ENCODE assay signal across 9 mouse cellular contexts in the genomic region with DNA sequence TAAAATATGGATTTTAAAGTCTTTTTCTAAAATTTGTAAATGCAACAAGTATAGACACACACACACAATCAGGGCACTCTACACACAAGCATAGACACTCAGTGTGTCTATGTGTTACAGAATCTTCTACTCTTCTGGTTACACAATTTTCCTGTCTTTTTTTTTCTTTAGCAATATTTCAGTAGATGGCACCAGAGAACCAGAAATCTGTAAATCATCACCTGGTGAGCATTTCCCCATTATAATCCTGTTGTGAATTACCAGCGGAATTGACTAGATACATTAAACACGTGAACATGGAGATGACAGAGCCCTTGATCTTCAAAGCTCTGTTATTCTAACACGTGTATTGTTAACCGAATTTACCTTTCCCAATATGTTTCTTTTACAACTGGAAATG. TPM values are rescaled to one million over a fixed set of nuclear protein-coding genes. Genes with fewer than 3 reads are reported as not detected.
DNase-seq lines count a peak whose midpoint lies in the region; ATAC-seq and TF ChIP-seq lines count a peak whose summit lies in the region.
"Had no signal": no experiment of that assay in that cellular context is flagged by ENCODE, and none has a peak within 500 bp of the region (broad histone marks: within the 10 kb centered on the region; RNA-seq: fewer than 3 reads in every experiment).

No protein-coding gene starts in this region.

- ATAC-seq in intestine, postnatal 0 days = no peak
- ATAC-seq in intestine, embryonic 15.5 days = no peak
- ATAC-seq in megakaryocyte, adult 5-6 weeks (ENCODE audit: poor library complexity, severe bottlenecking) = peak; percentile 63

- no peak overlapping the region for H3K4me2 ChIP-seq in intestine, postnatal 0 days (replicated peaks; ENCODE audit: low read depth)
- no peak overlapping the region for H3K4me2 ChIP-seq in intestine, embryonic 15.5 days (replicated peaks)
- H3K4me2 ChIP-seq: liver, embryonic 15.5 days had no signal

- H3K4me1 ChIP-seq in intestine, postnatal 0 days (replicated peaks; ENCODE audit: control insufficient read depth, insufficient read depth, low read length) = no peaks in the 10 kb centered on the region
- H3K4me1 ChIP-seq in intestine, embryonic 15.5 days (replicated peaks) = no peaks in the 10 kb centered on the region
- H3K4me1 ChIP-seq: liver, embryonic 15.5 days had no signal

- WGBS in intestine, postnatal 0 days = 53% methylated on average over 4 of the region's 4 CpGs
- WGBS in intestine, embryonic 15.5 days = 55% methylated on average over 4 of the region's 4 CpGs

- DNase-seq in A20 (ENCODE audit: low read depth, low spot score) (peak; percentile 66), MN1 (ENCODE audit: low spot score) (peak; percentile 39)
- no peak for DNase-seq in adrenal gland, postnatal 25 days
- DNase-seq in left cerebral cortex, adult 18-20 months (ENCODE audit: low spot score in 2 of 2) = no peak

- no peaks in the 10 kb centered on the region for H3K27me3 ChIP-seq in intestine, postnatal 0 days (replicated peaks; ENCODE audit: control insufficient read depth, insufficient read depth, low read length)
- H3K27me3 ChIP-seq in intestine, embryonic 15.5 days (replicated peaks) = no peaks in the 10 kb centered on the region
- H3K27me3 ChIP-seq: liver, embryonic 15.5 days had no signal

- H3K4me3 ChIP-seq in intestine, postnatal 0 days (ENCODE audit: low read depth, low read length) = no peak overlapping the region
- H3K4me3 ChIP-seq in intestine, embryonic 15.5 days (replicated peaks) = no peak overlapping the region
- H3K4me3 ChIP-seq: erythroblast, embryonic 14.5 days; liver, embryonic 15.5 days had no signal

- no peaks in the 10 kb centered on the region for H3K9me3 ChIP-seq in intestine, postnatal 0 days (ENCODE audit: control insufficient read depth)
- no peaks in the 10 kb centered on the region for H3K9me3 ChIP-seq in intestine, embryonic 15.5 days
- H3K9me3 ChIP-seq: liver, embryonic 15.5 days had no signal

- TF ChIP-seq CTCF in intestine, postnatal 0 days (IDR thresholded peaks at IDR 0.05; ENCODE audit: low read depth) = peak; percentile 32; the same call in 1 of the 2 replicates

- no peak overlapping the region for H3K9ac ChIP-seq in intestine, postnatal 0 days (ENCODE audit: low read depth, low read length)
- no peak overlapping the region for H3K9ac ChIP-seq in intestine, embryonic 15.5 days
- H3K9ac ChIP-seq: liver, embryonic 15.5 days had no signal

- H3K36me3 ChIP-seq in intestine, postnatal 0 days (ENCODE audit: control insufficient read depth, insufficient read depth) = no peaks in the 10 kb centered on the region
- H3K36me3 ChIP-seq in intestine, embryonic 15.5 days = no peaks in the 10 kb centered on the region
- H3K36me3 ChIP-seq: liver, embryonic 15.5 days had no signal

- H3K27ac ChIP-seq in intestine, postnatal 0 days (ENCODE audit: low read depth, low read length) = no peak overlapping the region
- H3K27ac ChIP-seq in intestine, embryonic 15.5 days = no peak overlapping the region
- H3K27ac ChIP-seq: liver, embryonic 15.5 days had no signal

RNA-seq across cellular contexts. Expression of gene Ptprc, which starts 45.4 kb away (rescaled TPM):
- 3.3 and 3.6 TPM in 2 replicates for polyA plus RNA-seq in intestine, postnatal 0 days (2015; fragmentation: Nextera tagmentation; extraction: Ambion mirVana)
- 5.5 and 6.3 TPM in 2 replicates for polyA plus RNA-seq in intestine, embryonic 15.5 days (2015; fragmentation: Nextera tagmentation; extraction: Ambion mirVana)
- total RNA-seq in megakaryocyte, adult 5-6 weeks (2015) = 547 TPM in 2 replicates
- 704 and 786 TPM in 2 replicates for total RNA-seq in megakaryocyte, adult 5-6 weeks (2017)
- total RNA-seq in adrenal gland, postnatal 25 days (2021) = 5.3 and 5.7 TPM in 2 replicates
- total RNA-seq in left cerebral cortex, adult 18-20 months (2021) = 1 to 10 TPM; 2.4 to 2.5 TPM
- polyA plus RNA-seq: erythroblast, embryonic 14.5 days had no signal

Comparison
In these comparisons a context has a peak if more than half of its experiments do, and no peak if none do; other contexts are left out.
1. DNase-seq: peak in A20 (single experiment) and MN1 (single experiment); none in adrenal gland, postnatal 25 days (single experiment) and left cerebral cortex, adult 18-20 months (0 of 2).
2. RNA of gene Ptprc, which starts 45.4 kb away (total RNA-seq): 547 to 786 TPM in megakaryocyte, adult 5-6 weeks; 5.3 to 5.7 TPM in adrenal gland, postnatal 25 days and 2.4 to 2.5 TPM in left cerebral cortex, adult 18-20 months; every median in the first group is over 10 times any median in the second.